Mouse (Mus musculus) macrophage (primary cell): ENCODE data around the gene Dgkd. TPM values are rescaled to one million over a fixed set of nuclear protein-coding genes. Genes with fewer than 3 reads are reported as not detected.
A peak's percentile ranks its signal among the peaks of the same experiment; 100 is the strongest.
"Not testable (repeated sequence)": the region's sequence is repeated elsewhere in the genome, so short reads cannot be mapped to it uniquely, and the experiment has no call there.

Experiments
- H3K27ac ChIP-seq: fragments of 350-480 bp; formaldehyde crosslinking; 2 replicates; pipeline ENCODE4 v1.9.0; 2021
- H3K36me3 ChIP-seq: fragments of 350-480 bp; formaldehyde crosslinking; 2 replicates; pipeline ENCODE4 v1.9.0; 2021; ENCODE audit errors: inconsistent target
- H3K4me3 ChIP-seq: fragments of 350-480 bp; formaldehyde crosslinking; 2 replicates; pipeline ENCODE4 v1.9.0; 2021; ENCODE audit errors: inconsistent target
- H3K79me2 ChIP-seq: fragments of 350-480 bp; formaldehyde crosslinking; 2 replicates; pipeline ENCODE4 v1.9.0; 2021; ENCODE audit errors: inconsistent target
- WGBS: methylation state at CpG from one replicate; pipeline ENCODE4 v1.1.7; 2026; ENCODE audit warnings: inconsistent platforms; ENCODE audit not compliant: missing documents; 5-methylcytosine and 5-hydroxymethylcytosine counted together
- polyA plus RNA-seq: library from polyadenylated mRNA; stranded (reverse); fragments of 250-400 nt; gene quantifications from 3 replicates; pipeline ENCODE4 v1.2.4, GENCODE M21; 2018; ENCODE audit warnings: inconsistent platforms
- total RNA-seq, 78 experiments: library from RNA; depleted of rRNA; stranded (reverse); fragments of 250-400 nt; gene quantifications; 1 replicate in 9 of 78; 2 replicates in 24 of 78; 3 replicates in 43 of 78; 4 replicates in 2 of 78; pipeline ENCODE4 v1.2.4; 2018; ENCODE audit warnings: inconsistent platforms in 56 of 78

Dgkd gene
- 100 to 1,000 TPM in 20 of 26 experiments, 10 to 100 TPM in 6; 34.5 to 425 (median 135) TPM for total RNA-seq (2018; cell fraction: chromatin; rRNA removed)
- 10 to 100 TPM; 22.3 to 84.2 (median 40.3) TPM for total RNA-seq (2018; cell fraction: cytosol; rRNA removed)
- 100 to 1,000 TPM in 9 of 26 experiments, 10 to 100 TPM in 17; 36.1 to 233 (median 76.6) TPM for total RNA-seq (2018; cell fraction: nucleus; rRNA removed)
- 33.2 to 62.9 TPM (median 58.3 TPM) in 3 replicates for polyA plus RNA-seq

- Histone ChIP-seq H3K4me3 (peak within 1 kb of the TSS; percentile 97), H3K36me3 (no peaks in the 10 kb centered on the region), H3K27ac (peak within 1 kb of the TSS; percentile 97), H3K79me2 (peaks cover 45% of the 10 kb centered on the region)
- WGBS, result 1% methylated on average over 49 of the region's 74 CpGs
These were observed at the start of gene Dgkd for GRCm38 (mm10) chr1:87852892-87853600. Dgkd (plus strand) TSS chr1:87853287.

- WGBS, result 96% methylated on average over 6 of the region's 6 CpGs
- peak within 1 kb of the TSS; percentile 51 for H3K27ac ChIP-seq
- H3K36me3 ChIP-seq, result no peaks in the 10 kb centered on the region
- no peaks in the 10 kb centered on the region for H3K79me2 ChIP-seq
- no peak within 1 kb of the TSS for H3K4me3 ChIP-seq
These were observed 49.5 kb upstream of the Dgkd start, which contains the start of gene Sag for GRCm38 (mm10) chr1:87803576-87803975. Sag (plus strand) TSS chr1:87803680.

GRCm38 (mm10) chr1:87807751-87808150 is 45.3 kb upstream of the Dgkd start:
- WGBS, result 100% methylated on average over 1 of the region's 1 CpGs
- H3K79me2 ChIP-seq, result no peaks in the 10 kb centered on the region
- no peak overlapping the region for H3K4me3 ChIP-seq
- H3K27ac ChIP-seq, result no peak overlapping the region
- no peaks in the 10 kb centered on the region for H3K36me3 ChIP-seq

- Histone ChIP-seq H3K36me3 (no peaks in the 10 kb centered on the region), H3K27ac (peak overlapping the region; percentile 61), H3K4me3 (no peak overlapping the region), H3K79me2 (no peaks in the 10 kb centered on the region)
- 38% methylated on average over 6 of the region's 7 CpGs for WGBS
These were observed 41.7 kb upstream of the Dgkd start for GRCm38 (mm10) chr1:87811391-87811790.

- 97% methylated on average over 10 of the region's 10 CpGs for WGBS
- H3K79me2 ChIP-seq, result no peaks in the 10 kb centered on the region
- H3K36me3 ChIP-seq, result no peaks in the 10 kb centered on the region
- H3K27ac ChIP-seq, result peak overlapping the region; percentile 61
- no peak overlapping the region for H3K4me3 ChIP-seq
These were observed 41.0 kb upstream of the Dgkd start for GRCm38 (mm10) chr1:87812061-87812460.

- WGBS, result 94% methylated on average over 6 of the region's 6 CpGs
- H3K4me3 ChIP-seq, result no peak overlapping the region
- H3K79me2 ChIP-seq, result no peaks in the 10 kb centered on the region
- 0 out of 2 replicates have a peak overlapping the region, but pooled peaks have one; percentile 46 for H3K27ac ChIP-seq
- H3K36me3 ChIP-seq, result no peaks in the 10 kb centered on the region
These were observed 39.9 kb upstream of the Dgkd start for GRCm38 (mm10) chr1:87813155-87813554.

- Histone ChIP-seq H3K36me3 (no peaks in the 10 kb centered on the region), H3K27ac (peak overlapping the region; percentile 46), H3K79me2 (no peaks in the 10 kb centered on the region), H3K4me3 (no peak overlapping the region)
- WGBS, result 23% methylated on average over 7 of the region's 7 CpGs
These were observed 39.4 kb upstream of the Dgkd start for GRCm38 (mm10) chr1:87813681-87814080.

- WGBS, result 77% methylated on average over 8 of the region's 10 CpGs
- no peak overlapping the region for H3K27ac ChIP-seq
- H3K36me3 ChIP-seq, result no peaks in the 10 kb centered on the region
- H3K79me2 ChIP-seq, result no peaks in the 10 kb centered on the region
- no peak overlapping the region for H3K4me3 ChIP-seq
These were observed 28.6 kb upstream of the Dgkd start for GRCm38 (mm10) chr1:87824420-87824995.

- Histone ChIP-seq H3K4me3 (no peak overlapping the region), H3K36me3 (no peaks in the 10 kb centered on the region), H3K27ac (no peak overlapping the region), H3K79me2 (no peaks in the 10 kb centered on the region)
- 100% methylated on average over 5 of the region's 5 CpGs for WGBS
These were observed 27.8 kb upstream of the Dgkd start for GRCm38 (mm10) chr1:87825281-87825680.

- WGBS, result 97% methylated on average over 6 of the region's 6 CpGs
- H3K4me3 ChIP-seq, result no peak overlapping the region
These were observed 27.1 kb upstream of the Dgkd start for GRCm38 (mm10) chr1:87825991-87826390.

GRCm38 (mm10) chr1:87826474-87826873 is 26.6 kb upstream of the Dgkd start:
- H3K27ac ChIP-seq, result no peak overlapping the region
- no peak overlapping the region for H3K4me3 ChIP-seq
- no peaks in the 10 kb centered on the region for H3K79me2 ChIP-seq
- H3K36me3 ChIP-seq, result no peaks in the 10 kb centered on the region
- WGBS, result 100% methylated on average over 2 of the region's 2 CpGs

More at GRCm38 (mm10) chr1:87825991-87826390, 27.1 kb upstream of the Dgkd start:
- Histone ChIP-seq H3K79me2 (no peaks in the 10 kb centered on the region), H3K36me3 (no peaks in the 10 kb centered on the region), H3K27ac (no peak overlapping the region)

- H3K4me3 ChIP-seq, H3K79me2 ChIP-seq, H3K36me3 ChIP-seq: not testable (repeated sequence)
- H3K27ac ChIP-seq, result peak overlapping the region; percentile 95
- 100% methylated on average over 1 of the region's 1 CpGs for WGBS
These were observed 25.6 kb upstream of the Dgkd start for GRCm38 (mm10) chr1:87827476-87827875.

GRCm38 (mm10) chr1:87828185-87828584 is 24.9 kb upstream of the Dgkd start:
- peak overlapping the region; percentile 95 for H3K27ac ChIP-seq
- 3% methylated on average over 9 of the region's 9 CpGs for WGBS
- no peaks in the 10 kb centered on the region for H3K79me2 ChIP-seq
- H3K36me3 ChIP-seq, result no peaks in the 10 kb centered on the region
- no peak overlapping the region for H3K4me3 ChIP-seq

- peak overlapping the region; percentile 95 for H3K27ac ChIP-seq
- WGBS, result 67% methylated on average over 4 of the region's 7 CpGs
These were observed 24.0 kb upstream of the Dgkd start for GRCm38 (mm10) chr1:87828926-87829580.

More at GRCm38 (mm10) chr1:87828926-87829580, 24.0 kb upstream of the Dgkd start:
- no peaks in the 10 kb centered on the region for H3K36me3 ChIP-seq
- H3K4me3 ChIP-seq, result no peak overlapping the region
- no peaks in the 10 kb centered on the region for H3K79me2 ChIP-seq
